Mouse (Mus musculus) R1 (cell line): Measurements from ENCODE around the gene Cdh24.

Experiments
- DNase-seq: peaks from one replicate; pipeline ENCODE4 v3.0.0-alpha.2; 2018; ENCODE audit warnings: low read depth, low spot score

Gene Cdh24

GRCm38 (mm10) chr14:54641305-54641969 lies at the start of gene Cdh24:
Gene Cdh24, minus strand, starts transcription at chr14:54641364.
- peak; percentile 89 for DNase-seq

DNA sequence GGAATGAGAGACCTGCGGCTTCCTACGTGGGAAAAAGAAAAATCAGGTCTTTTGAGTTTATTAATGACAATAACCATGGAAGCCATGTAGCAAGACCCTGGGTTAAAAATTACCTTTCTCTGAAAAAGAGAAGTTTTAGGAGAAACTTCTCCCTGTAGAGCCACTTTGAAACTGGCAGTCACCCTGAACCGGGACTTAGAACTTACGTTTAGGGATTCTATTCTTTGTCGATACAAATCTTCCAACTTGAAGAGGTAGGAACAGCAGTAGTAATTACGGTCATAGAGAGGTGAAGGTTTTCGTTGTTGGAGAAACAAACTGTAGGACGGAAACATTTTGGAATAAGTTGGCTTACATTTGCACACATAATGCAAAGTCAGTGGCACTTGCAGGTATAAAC lies 46.1 kb upstream of the Cdh24 start:
- no peak for DNase-seq

GRCm38 (mm10) chr14:54686522-54687143 lies 45.5 kb upstream of the Cdh24 start, which contains the start of gene Acin1:
Gene Acin1, minus strand, starts transcription at chr14:54686931.
- DNase-seq = peak; percentile 98

DNA sequence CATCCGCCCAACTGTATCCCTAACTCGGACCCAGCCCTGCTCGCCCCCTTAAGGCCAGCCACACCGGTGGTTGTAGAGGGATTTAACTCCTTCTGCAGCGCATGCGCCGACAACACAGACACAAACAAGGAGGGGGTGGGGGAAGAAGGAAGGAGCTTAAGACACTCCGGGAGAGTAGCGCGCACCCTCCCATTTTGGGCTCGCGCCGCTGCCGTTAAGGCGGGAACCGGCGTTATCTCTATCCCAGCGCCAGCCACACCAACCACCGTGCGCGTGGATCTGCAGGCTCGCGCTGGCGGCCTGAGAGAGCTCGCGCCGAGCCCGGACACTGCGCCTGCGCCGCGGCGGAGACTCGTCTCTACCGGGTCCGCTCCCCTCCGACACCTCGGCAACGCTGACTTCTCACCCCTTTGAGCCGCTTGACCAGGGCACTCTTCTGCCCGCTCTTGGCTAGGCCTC lies 44.9 kb upstream of the Cdh24 start, which contains the start of gene 1700123O20Rik:
TSS of gene 1700123O20Rik (plus strand) at position 154 of the 459 bp plus-strand sequence.
- peak; percentile 97 for DNase-seq

GRCm38 (mm10) chr14:54685471-54685870 lies 44.3 kb upstream of the Cdh24 start:
- no peak for DNase-seq

GRCm38 (mm10) chr14:54682396-54682795 lies 41.2 kb upstream of the Cdh24 start:
- no peak for DNase-seq

DNA sequence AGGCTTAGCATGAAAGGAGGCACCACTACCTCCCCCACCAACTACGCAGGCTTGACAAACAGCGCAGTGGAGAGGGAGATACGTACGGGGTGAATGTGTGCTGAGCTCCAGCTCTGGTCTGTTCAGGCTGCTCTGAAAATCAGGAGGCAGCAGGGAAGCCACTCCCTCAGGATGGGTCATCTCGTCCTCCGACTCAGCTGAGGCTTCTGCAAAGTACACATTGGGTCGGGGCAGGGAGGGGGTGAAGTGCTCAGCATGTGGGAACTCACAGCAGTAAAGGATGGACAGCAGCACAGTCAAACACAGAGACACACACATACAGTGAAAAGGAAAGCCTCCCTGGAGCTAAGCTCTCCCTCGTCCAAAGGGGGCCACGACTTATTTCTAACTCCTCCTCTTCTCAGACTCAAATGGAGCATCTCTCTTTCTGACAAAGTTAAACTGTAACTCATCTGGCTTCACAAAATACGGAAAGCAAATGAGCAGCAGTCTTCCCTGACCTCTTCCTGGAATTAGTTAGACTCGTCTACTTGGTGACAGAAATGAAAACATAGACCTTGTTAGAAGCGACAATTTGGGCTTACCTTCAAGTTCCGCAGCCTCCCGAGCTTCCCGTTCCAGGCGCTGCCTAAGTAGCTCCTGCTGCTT lies 37.6 kb upstream of the Cdh24 start:
- peak; percentile 36 for DNase-seq

DNA sequence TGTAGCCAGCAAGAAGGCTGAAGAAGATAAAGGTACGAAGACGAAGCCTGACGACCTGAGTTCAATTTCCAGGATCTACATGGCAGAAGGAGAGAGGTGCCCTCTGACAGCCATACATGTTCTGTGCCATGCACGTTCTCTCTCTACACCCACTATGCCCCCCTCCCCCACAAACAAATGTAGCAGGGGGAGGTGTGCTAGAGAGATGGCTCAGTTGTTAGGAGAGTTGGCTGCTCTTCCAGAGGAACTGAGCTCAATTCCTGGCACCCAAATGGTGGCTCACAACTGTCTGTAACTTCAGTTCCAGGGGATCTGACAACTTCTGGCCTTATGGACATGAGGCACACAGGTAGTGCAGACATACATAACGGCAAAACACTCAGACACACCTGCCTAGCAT lies 35.1 kb upstream of the Cdh24 start:
- DNase-seq = no peak

DNA sequence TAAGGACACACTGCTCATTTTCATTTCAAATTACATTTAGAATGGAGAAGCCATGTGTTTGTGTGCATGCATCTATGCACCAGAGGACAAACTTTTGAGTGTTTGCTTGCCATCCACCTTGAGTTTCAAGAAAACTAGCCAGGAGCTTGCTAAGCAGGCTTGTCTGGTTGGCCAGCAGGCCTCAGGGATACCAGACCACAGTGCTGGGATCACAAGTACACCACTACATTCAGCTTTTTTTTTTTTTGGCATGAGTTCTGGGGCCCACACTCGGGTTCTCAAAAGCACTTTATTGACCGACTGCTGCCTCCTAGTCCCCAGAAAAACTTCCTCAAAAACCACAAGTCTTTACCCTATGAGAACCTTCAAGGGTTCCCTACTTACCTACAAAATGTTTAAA lies 33.2 kb upstream of the Cdh24 start:
- DNase-seq = no peak

DNA sequence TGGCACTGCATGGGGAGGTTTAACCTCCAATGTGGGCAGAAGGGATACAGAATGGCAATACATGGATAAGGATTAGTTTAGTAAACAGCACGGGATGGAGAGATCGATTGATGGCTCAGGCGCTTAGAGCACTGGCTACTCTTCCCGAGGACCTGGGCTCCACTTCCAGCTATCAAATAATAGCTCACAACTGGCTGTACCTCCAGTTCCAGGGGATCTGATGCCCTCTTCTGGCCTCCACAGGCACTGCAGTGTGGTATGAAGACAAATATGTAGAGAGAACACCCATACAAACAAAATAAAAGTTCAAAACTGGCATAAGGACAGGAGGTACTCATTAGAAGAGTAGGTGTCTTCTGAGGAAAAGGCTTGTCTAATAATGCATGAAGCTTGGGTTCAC lies 28.2 kb upstream of the Cdh24 start:
- peak; percentile 63 for DNase-seq

GRCm38 (mm10) chr14:54664477-54665222 lies 23.5 kb upstream of the Cdh24 start:
- DNase-seq = no peak

- peak; percentile 66 for DNase-seq
These were observed 18.8 kb upstream of the Cdh24 start for GRCm38 (mm10) chr14:54660009-54660408.

- peak; percentile 93 for DNase-seq
These were observed 12.3 kb upstream of the Cdh24 start for GRCm38 (mm10) chr14:54653496-54653895.

GRCm38 (mm10) chr14:54652787-54653186 lies 11.6 kb upstream of the Cdh24 start:
- DNase-seq = peak; percentile 33

- DNase-seq = peak; percentile 18
These were observed 10.4 kb upstream of the Cdh24 start for GRCm38 (mm10) chr14:54651556-54651955.

GRCm38 (mm10) chr14:54650621-54651454 lies 9.7 kb upstream of the Cdh24 start:
- DNase-seq = peak; percentile 96

DNA sequence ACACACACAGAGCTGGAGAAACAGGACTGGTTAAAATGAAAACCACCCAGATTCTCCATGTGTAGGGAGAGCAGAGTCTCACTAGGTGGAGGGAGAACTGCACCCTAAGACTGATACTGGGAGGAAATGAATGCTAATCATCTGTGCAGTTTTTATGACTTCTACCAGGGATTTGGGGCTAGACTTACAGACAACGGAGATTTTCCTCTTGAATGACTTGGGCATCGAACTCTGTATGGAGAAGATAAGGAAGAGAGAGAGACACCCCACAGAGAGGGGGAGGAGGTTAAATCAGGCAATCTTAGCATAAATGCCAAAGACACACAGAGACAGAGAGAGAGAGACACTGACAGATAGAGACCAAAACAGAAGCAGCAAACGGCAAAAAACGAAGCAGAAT lies 6.7 kb upstream of the Cdh24 start:
- no peak for DNase-seq

DNA sequence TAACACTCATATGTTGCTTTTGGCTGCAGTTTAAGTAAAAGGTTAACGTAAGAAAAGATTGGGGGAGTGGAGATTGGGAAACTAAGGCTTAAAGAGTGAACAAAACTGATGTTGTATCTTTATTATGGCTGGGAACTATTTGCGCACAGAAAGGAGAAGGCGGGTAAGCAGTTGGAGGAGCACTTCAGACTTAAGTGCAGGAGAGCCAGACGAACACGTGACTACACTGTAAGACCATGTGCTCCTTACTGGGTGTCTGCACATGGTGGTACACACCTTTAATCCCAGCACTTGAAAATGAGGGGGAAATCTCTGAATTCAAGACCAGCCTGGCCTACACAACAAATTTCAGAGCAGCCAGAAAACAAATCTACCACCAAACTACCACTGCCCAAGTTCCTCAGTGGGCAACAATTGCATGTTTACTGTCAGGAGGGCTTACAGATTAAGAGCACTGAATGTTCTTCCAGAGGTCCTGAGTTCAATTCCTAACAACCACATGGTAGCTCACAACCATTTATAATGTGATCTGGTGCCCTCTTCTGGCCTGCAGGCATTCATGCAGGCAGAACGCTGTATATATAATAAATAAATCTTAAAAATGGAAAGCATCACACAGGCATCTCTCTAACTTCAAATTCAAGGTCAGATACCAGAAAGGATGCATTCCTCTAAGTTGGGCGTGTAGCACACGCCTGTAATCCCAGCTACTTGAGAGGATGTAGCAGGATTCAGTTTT lies 5.9 kb upstream of the Cdh24 start:
- DNase-seq = no peak

- no peak for DNase-seq
These were observed 5.3 kb upstream of the Cdh24 start for GRCm38 (mm10) chr14:54646455-54646854.

- DNase-seq = peak; percentile 39
These were observed 3.1 kb upstream of the Cdh24 start for GRCm38 (mm10) chr14:54644294-54644693.
